Mouse (Mus musculus): ENCODE measurements around the gene Crhbp. TPM values are rescaled to one million over a fixed set of nuclear protein-coding genes. Genes with fewer than 3 reads are reported as not detected.

Gene Crhbp
- polyA plus RNA-seq, 1 experiment from 2014 or later, result 0.12 TPM

DNA sequence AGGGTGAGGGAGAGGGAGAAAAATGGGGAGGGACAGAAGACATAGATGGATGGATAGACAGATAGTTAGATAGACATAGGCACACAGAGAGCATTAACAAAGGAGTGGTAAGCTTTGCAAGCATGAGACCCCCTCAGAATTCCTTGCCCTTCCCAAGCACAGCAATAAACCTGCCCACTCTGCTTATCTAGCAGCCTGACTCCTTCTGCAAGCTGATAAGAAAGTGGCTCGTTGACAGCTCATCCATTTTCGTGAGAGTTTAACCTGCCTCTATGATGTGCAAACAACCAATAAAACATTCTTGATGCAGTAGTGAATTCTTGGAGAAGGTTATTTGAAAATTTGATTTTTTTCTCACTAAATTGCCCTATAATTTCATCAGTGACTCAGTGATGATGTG, 32.5 kb downstream of the Crhbp start:
- no peak overlapping the region for H3K9ac ChIP-seq
- H3K27me3 ChIP-seq, result no peaks in the 10 kb centered on the region
- no peaks in the 10 kb centered on the region for H3K9me3 ChIP-seq
- no peak overlapping the region for H3K27ac ChIP-seq
- no peaks in the 10 kb centered on the region for H3K4me1 ChIP-seq
- no peak overlapping the region for H3K4me3 ChIP-seq
- no peak overlapping the region for H3K4me2 ChIP-seq
- no peak for ATAC-seq (ENCODE audit: insufficient number of reproducible peaks, low FRiP score, low TSS enrichment, low read depth)
- 33% methylated on average over 2 of the region's 2 CpGs for WGBS
- no peaks in the 10 kb centered on the region for H3K36me3 ChIP-seq

DNA sequence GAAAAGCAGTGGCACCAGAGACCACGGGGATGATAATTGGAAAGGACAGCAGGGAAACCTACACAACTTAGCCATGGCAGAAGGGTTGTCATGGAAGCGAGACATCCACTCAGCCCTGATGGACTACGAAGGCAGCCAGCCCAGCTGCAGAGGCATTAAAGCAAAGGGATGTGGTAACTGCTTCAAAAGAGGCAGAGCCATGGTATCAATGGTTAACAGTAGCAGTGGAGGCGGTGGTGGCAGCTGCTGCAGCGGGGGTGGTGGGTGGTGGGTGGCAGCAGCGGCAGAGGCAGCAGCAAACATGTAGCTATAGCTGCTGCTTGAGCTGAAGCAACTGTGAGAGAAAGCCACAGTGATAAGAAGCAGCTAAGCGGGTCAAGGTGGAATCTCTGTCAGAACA, 51.5 kb downstream of the Crhbp start:
- ATAC-seq (ENCODE audit: insufficient number of reproducible peaks, low FRiP score, low TSS enrichment, low read depth), result no peak
- Histone ChIP-seq H3K36me3 (no peaks in the 10 kb centered on the region), H3K4me2 (no peak overlapping the region), H3K9ac (no peak overlapping the region), H3K27ac (no peak overlapping the region), H3K27me3 (no peaks in the 10 kb centered on the region), H3K9me3 (peaks cover 5% of the 10 kb centered on the region; the same call in 1 of the 2 replicates), H3K4me1 (no peaks in the 10 kb centered on the region), H3K4me3 (no peak overlapping the region)
- WGBS, result 88% methylated on average over 7 of the region's 7 CpGs

DNA sequence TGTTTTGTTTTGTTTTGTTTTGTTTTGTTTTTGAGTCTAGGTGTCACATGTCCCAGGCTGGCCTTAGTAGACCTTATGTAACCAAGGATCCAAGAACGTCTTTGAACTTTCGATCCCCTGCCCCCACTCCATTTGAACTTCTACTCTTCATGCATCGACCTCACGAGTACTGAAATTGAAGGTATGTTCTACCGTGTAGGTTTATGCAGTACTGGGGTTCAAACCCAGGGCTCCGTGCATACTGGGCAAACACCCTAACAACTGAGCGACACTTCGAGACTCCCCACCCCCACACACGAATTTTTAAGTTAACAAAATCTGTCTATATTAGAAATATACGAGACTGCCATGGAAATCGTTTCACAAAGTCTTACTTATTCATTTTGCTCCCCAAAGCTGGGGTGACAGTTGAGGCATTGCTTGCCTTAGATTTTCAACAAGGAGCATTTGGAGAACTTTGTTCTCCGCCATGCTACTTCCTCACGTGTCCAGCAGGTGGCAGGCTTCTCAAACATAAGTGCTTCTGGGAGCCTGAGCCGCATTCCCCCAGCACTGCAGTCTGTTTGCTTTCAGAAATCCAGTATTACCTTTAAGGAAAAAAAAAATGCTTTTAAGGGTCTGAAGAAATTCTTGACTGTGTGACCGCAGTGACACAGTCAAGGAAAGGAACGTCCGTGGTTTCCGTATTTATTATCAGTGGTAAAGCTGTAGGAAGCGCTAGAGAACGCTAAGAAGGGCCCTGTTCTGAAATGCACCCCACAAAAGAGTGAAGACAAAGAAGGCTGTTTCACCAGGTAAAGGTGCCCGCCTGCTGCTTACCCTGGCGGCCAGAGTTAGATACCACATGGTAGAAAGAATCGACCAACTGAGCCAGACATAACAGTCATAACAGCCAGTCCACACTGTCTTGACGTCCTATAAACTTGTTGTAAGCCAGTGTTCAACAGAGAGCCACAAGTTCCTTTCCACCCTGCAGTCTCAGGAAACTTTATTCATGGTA, 54.6 kb downstream of the Crhbp start:
- no peak for ATAC-seq (ENCODE audit: insufficient number of reproducible peaks, low FRiP score, low TSS enrichment, low read depth)
- no peaks in the 10 kb centered on the region for H3K4me1 ChIP-seq
- no peak overlapping the region for H3K27ac ChIP-seq
- H3K4me2 ChIP-seq, result no peak overlapping the region
- 30% methylated on average over 24 of the region's 24 CpGs for WGBS
- no peak overlapping the region for H3K9ac ChIP-seq
- no peaks in the 10 kb centered on the region for H3K27me3 ChIP-seq
- no peaks in the 10 kb centered on the region for H3K9me3 ChIP-seq
- no peak overlapping the region for H3K4me3 ChIP-seq
- no peaks in the 10 kb centered on the region for H3K36me3 ChIP-seq

DNA sequence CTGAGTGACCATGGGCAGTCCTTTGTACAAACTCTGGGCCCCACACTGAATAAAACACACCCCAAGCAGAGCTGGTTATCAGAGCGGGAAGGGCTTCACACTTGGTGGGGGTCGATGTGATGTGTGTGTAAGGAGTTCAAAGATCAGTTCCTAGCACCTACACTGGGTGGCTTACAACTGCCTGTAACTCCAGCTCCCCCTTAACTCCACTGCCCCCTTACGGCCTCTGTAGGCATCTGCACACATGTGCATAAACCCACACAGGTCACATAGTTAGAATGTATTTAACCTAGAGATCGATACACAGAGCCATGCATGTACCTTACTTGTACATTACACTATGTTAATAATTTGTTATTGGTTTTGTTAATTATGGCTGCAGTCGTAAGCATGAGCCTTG, 56.5 kb downstream of the Crhbp start:
- H3K4me1 ChIP-seq, result no peaks in the 10 kb centered on the region
- no peaks in the 10 kb centered on the region for H3K27me3 ChIP-seq
- H3K27ac ChIP-seq, result no peak overlapping the region
- H3K9me3 ChIP-seq, result no peaks in the 10 kb centered on the region
- 81% methylated on average over 5 of the region's 5 CpGs for WGBS
- H3K36me3 ChIP-seq, result no peaks in the 10 kb centered on the region
- no peak overlapping the region for H3K4me3 ChIP-seq
- H3K9ac ChIP-seq, result no peak overlapping the region
- ATAC-seq (ENCODE audit: insufficient number of reproducible peaks, low FRiP score, low TSS enrichment, low read depth), result no peak
- no peak overlapping the region for H3K4me2 ChIP-seq

DNA sequence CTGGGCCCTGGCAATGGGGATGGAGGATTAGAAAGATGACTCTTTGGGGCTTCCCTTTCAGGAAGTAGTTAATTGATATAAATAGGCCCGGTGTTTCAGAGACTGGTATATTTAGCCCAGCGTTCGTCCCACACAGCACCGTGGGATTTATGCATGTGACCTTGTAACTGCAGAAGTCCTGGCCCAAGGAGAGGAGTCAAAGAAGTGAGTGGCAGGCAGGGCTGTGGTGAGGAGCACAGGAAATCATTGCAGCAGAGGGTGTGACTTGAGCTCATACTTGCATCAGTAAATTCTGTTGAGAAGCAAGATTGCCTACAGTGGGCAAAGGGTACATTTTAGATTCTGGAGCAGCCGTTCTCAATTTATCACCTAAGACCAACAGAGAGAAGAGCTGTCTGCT, 62.3 kb downstream of the Crhbp start:
- Histone ChIP-seq H3K4me1 (no peaks in the 10 kb centered on the region), H3K9ac (no peak overlapping the region), H3K36me3 (no peaks in the 10 kb centered on the region), H3K4me3 (no peak overlapping the region), H3K27ac (no peak overlapping the region), H3K4me2 (no peak overlapping the region), H3K27me3 (no peaks in the 10 kb centered on the region), H3K9me3 (no peaks in the 10 kb centered on the region)
- WGBS, result 75% methylated on average over 5 of the region's 5 CpGs
- no peak for ATAC-seq (ENCODE audit: insufficient number of reproducible peaks, low FRiP score, low TSS enrichment, low read depth)

Other genes with a start within 250 kb of the Crhbp start
- gene Pde8b, start 194.6 kb downstream of the Crhbp start, polyA plus RNA-seq (2015; fragmentation: Nextera tagmentation; extraction: Ambion mirVana), result 1.5 and 1.9 TPM in 2 replicates
- gene Zbed3, start 121.3 kb downstream of the Crhbp start, polyA plus RNA-seq (2015; fragmentation: Nextera tagmentation; extraction: Ambion mirVana), result 58.9 and 59.9 TPM in 2 replicates
- 29.7 and 30.8 TPM in 2 replicates for gene Aggf1, start 69.6 kb downstream of the Crhbp start, polyA plus RNA-seq (2015; fragmentation: Nextera tagmentation; extraction: Ambion mirVana)
- gene S100z, start 33.8 kb upstream of the Crhbp start, polyA plus RNA-seq (2015; fragmentation: Nextera tagmentation; extraction: Ambion mirVana), result not detected in 2 replicates
- 3.2 and 5.3 TPM in 2 replicates for gene F2rl1, start 80.3 kb upstream of the Crhbp start, polyA plus RNA-seq (2015; fragmentation: Nextera tagmentation; extraction: Ambion mirVana)
- gene F2r, start 173.6 kb upstream of the Crhbp start, polyA plus RNA-seq (2015; fragmentation: Nextera tagmentation; extraction: Ambion mirVana), result 72.4 and 74.6 TPM in 2 replicates

Data from limb, embryonic 15.5 days (tissue).